Mouse (Mus musculus) forebrain, embryonic 15.5 days (tissue): Measurements from ENCODE around the gene Rapgef2. TPM values are rescaled to one million over a fixed set of nuclear protein-coding genes. Genes with fewer than 3 reads are reported as not detected.

Source experiments
- ATAC-seq: fragments of 200-750 bp; cut with Nextera tagmentation; replicated peaks from 2 replicates; pipeline ENCODE4 v1.8.0; 2017; ENCODE audit warnings: mild to moderate bottlenecking, moderate TSS enrichment, moderate library complexity
- H3K27ac ChIP-seq: fragments of 300-500 bp; sonication (generic); replicated peaks from 2 replicates; pipeline ENCODE4 v1.5.1; 2015; ENCODE audit warnings: mild to moderate bottlenecking, inconsistent platforms
- H3K27me3 ChIP-seq: fragments of 300-500 bp; sonication (generic); 2 replicates; pipeline ENCODE4 v1.6.1; 2015; ENCODE audit warnings: inconsistent platforms
- H3K36me3 ChIP-seq: fragments of 300-500 bp; sonication (generic); 2 replicates; pipeline ENCODE4 v1.6.1; 2015; ENCODE audit warnings: mild to moderate bottlenecking, inconsistent platforms
- H3K4me1 ChIP-seq: fragments of 300-500 bp; sonication (generic); 2 replicates; pipeline ENCODE4 v1.6.1; 2015; ENCODE audit warnings: inconsistent platforms
- H3K4me2 ChIP-seq: fragments of 300-500 bp; sonication (generic); replicated peaks from 2 replicates; pipeline ENCODE4 v1.6.1; 2015; ENCODE audit warnings: mild to moderate bottlenecking, inconsistent platforms
- H3K4me3 ChIP-seq: fragments of 300-500 bp; sonication (generic); 2 replicates; pipeline ENCODE4 v1.5.1; 2015; ENCODE audit warnings: mild to moderate bottlenecking, inconsistent platforms
- H3K9ac ChIP-seq: fragments of 300-500 bp; sonication (generic); replicated peaks from 2 replicates; pipeline ENCODE4 v1.6.1; 2015; ENCODE audit warnings: mild to moderate bottlenecking, inconsistent platforms
- H3K9me3 ChIP-seq: fragments of 300-500 bp; sonication (generic); 2 replicates; pipeline ENCODE4 v1.6.1; 2016; ENCODE audit warnings: inconsistent platforms
- WGBS: fragments of 180-500 bp; shearing (Covaris S2); methylation state at CpG from one replicate; pipeline ENCODE4 v1.1.7; 2015; ENCODE audit warnings: mixed read lengths; 5-methylcytosine and 5-hydroxymethylcytosine counted together
- polyA plus RNA-seq: library from polyadenylated mRNA; unstranded; fragments of >200 nt; fragmentation: Nextera tagmentation; extraction: Ambion mirVana; gene quantifications from 2 replicates; pipeline ENCODE4 v1.2.1, GENCODE M21; 2015

The Rapgef2 gene
- polyA plus RNA-seq, 1 experiment from 2014 or later, result 11.8 TPM

DNA sequence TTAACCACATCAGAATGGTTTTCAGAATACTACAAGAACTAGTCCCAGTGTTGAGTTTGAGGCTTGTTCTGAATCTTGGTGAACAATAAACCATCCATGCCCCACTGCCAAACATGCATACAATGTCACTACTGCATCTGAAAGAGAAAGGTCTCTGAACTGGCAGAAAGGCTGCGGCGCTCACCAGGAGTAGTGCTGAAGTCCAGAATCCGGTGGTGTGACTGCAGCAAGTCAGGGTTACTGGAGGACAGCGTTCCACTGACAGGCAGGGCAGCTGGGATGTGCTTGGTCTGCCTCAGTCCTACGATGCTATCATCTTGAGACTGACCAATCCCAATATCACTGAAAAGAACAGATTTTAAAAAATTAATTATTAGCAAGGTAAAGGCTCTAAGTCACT lies 197.9 kb downstream of the Rapgef2 start:
- Histone ChIP-seq H3K9me3 (no peaks in the 10 kb centered on the region), H3K27ac (no peak overlapping the region), H3K4me1 (no peaks in the 10 kb centered on the region), H3K27me3 (no peaks in the 10 kb centered on the region), H3K36me3 (peaks cover 76% of the 10 kb centered on the region), H3K4me3 (no peak overlapping the region), H3K9ac (no peak overlapping the region), H3K4me2 (no peak overlapping the region)
- WGBS, result 97% methylated on average over 5 of the region's 5 CpGs
- no peak for ATAC-seq

DNA sequence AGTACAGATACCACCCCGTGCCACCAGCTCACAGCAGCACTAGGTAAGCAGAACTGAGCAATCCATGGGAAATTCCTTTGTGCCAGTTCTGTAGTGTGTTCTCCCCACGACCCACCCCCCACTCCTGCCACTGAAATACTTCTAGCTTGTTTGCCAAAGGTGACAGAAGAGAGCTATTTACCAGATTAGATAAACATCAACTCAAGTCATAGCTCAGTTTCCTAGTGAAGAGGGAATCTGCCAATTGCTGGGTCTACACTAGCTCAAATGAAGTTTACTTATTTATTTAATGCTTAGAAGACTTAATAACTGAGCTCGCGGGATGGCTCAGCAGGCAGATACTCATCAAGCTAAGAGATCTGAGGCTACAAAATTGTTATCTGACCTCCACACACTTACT lies 200.0 kb downstream of the Rapgef2 start:
- Histone ChIP-seq H3K9me3 (no peaks in the 10 kb centered on the region), H3K4me3 (no peak overlapping the region), H3K9ac (no peak overlapping the region), H3K36me3 (peaks cover 79% of the 10 kb centered on the region), H3K4me2 (no peak overlapping the region), H3K27me3 (no peaks in the 10 kb centered on the region), H3K4me1 (no peaks in the 10 kb centered on the region), H3K27ac (no peak overlapping the region)
- no peak for ATAC-seq
- WGBS, result 88% methylated on average over 4 of the region's 4 CpGs

DNA sequence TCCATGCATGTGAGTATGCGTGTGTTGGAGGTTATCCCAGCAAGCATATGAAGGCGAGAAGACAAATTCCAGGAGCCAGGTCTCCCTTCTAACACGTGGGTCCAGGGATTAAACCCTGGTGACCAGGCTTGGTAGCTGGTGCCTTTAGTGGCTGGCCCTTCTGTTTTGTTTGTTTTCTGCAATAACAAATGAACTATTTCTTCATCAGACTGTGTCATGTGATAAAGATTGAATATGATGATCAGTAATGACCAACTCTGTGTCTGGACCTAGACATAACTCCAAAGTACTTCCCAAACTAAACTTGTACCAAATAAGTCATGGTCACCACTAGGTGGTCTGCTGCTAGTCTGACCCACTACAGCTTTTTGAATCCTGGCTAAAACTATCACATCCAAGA lies 202.4 kb downstream of the Rapgef2 start:
- Histone ChIP-seq H3K27me3 (no peaks in the 10 kb centered on the region), H3K9ac (no peak overlapping the region), H3K27ac (no peak overlapping the region), H3K36me3 (peaks cover 77% of the 10 kb centered on the region), H3K4me1 (no peaks in the 10 kb centered on the region), H3K9me3 (no peaks in the 10 kb centered on the region), H3K4me2 (no peak overlapping the region), H3K4me3 (no peak overlapping the region)
- no peak for ATAC-seq
- 92% methylated on average over 3 of the region's 3 CpGs for WGBS

DNA sequence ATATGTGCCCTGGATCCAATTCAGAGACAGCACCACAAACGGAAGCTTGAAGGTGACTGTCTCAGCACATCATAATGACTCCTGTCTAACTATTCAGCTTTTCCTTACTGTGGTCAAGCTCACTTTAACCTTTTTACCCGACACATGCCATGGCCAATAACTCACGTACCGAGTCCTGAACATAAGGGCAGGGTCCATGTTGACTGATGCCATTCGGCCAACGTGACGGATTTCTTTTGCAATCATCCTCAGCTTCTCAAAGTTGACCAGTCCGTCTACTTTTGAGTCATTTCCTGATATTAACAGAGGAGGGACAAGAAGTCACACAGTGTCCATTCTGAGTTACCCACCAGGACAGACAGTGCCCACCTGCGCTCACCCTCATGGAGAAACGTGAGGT lies 203.3 kb downstream of the Rapgef2 start:
- no peak for ATAC-seq
- H3K4me3 ChIP-seq, result no peak overlapping the region
- no peaks in the 10 kb centered on the region for H3K4me1 ChIP-seq
- WGBS, result 96% methylated on average over 10 of the region's 10 CpGs
- H3K9me3 ChIP-seq, result no peaks in the 10 kb centered on the region
- H3K27ac ChIP-seq, result no peak overlapping the region
- H3K36me3 ChIP-seq, result peaks cover 81% of the 10 kb centered on the region
- H3K4me2 ChIP-seq, result no peak overlapping the region
- no peaks in the 10 kb centered on the region for H3K27me3 ChIP-seq
- no peak overlapping the region for H3K9ac ChIP-seq

DNA sequence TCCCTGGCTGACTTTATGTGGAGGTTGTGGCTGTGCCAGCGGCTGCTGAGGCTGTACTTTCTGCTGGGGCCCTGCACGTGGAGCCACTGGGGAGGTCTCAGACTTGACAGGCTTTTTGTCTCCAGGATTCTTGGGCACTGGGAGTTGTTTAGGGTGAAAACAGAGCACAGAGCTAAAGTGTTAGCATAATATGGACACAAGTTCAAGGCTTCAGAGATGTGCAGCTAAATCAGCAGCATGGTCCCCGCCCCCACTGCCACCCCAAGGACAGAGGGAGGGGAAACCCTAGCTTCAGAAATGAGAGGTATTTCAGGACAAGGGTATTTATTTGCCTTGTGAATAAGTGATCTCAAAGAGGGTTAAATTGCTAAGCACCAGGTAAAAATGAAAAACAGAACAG lies 207.2 kb downstream of the Rapgef2 start:
- H3K9me3 ChIP-seq, result no peaks in the 10 kb centered on the region
- WGBS, result 87% methylated on average over 3 of the region's 3 CpGs
- no peaks in the 10 kb centered on the region for H3K27me3 ChIP-seq

DNA sequence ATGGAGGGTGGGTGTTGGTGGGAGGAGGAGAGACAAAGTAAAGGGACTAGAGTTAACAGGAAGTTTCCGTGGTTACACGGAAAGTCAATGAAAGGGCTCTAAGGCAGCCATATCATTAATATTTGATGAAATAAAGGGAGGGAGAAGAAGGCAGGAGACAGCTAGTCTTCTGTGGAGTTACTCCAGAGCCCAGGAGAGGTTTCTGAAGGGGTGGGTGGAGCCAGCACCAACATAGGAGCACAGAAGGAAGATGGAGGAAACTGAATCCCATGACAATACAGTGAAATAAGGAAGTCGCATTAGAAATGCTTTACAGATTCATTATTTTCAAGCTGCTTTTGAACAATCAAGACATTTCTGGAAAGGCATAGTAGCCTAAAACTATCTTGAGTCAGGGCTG lies 211.3 kb downstream of the Rapgef2 start:
- Histone ChIP-seq H3K9me3 (no peaks in the 10 kb centered on the region), H3K27me3 (no peaks in the 10 kb centered on the region), H3K4me1 (no peaks in the 10 kb centered on the region), H3K9ac (no peak overlapping the region), H3K27ac (no peak overlapping the region), H3K4me2 (no peak overlapping the region), H3K36me3 (peaks cover 31% of the 10 kb centered on the region), H3K4me3 (no peak overlapping the region)
- 92% methylated on average over 3 of the region's 3 CpGs for WGBS
- no peak for ATAC-seq

More for the DNA sequence above, 207.2 kb downstream of the Rapgef2 start:
- Histone ChIP-seq H3K4me3 (no peak overlapping the region), H3K4me2 (no peak overlapping the region), H3K9ac (no peak overlapping the region), H3K36me3 (peaks cover 55% of the 10 kb centered on the region), H3K4me1 (no peaks in the 10 kb centered on the region), H3K27ac (no peak overlapping the region)
- no peak for ATAC-seq

DNA sequence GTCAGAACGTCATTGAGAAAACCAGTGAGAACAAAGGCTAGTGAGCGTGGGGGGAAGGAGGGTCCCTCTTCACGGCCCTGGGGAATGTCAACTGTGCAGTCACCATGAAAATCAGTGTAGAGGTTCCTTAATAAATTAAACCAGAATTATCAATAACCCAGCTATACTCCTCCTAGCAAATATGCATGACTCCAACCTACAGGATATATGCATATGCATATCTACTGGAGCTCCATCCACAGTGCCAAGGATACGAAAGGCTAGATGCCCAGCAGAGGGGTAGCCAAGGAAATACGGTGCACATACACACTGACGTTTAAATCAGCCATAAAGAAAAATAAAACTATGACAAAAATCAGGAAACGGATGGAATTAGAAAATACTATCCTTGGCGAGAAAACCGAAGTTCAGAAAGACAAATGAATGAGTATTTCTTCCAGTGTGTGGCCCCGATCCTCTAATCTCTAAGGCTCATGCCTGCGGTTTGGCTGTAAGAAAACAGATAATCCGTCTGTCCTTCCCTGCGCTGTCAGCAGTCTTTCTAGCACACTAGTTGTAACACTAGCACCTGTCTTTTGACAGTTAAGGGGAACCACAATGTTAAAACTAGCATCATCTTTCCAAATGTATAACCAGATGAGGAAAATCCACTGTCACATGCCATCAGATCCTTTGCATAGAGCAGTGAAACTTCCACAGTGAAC lies 212.6 kb downstream of the Rapgef2 start:
- H3K9ac ChIP-seq, result no peak overlapping the region
- H3K9me3 ChIP-seq, result no peaks in the 10 kb centered on the region
- no peak overlapping the region for H3K4me2 ChIP-seq
- H3K4me3 ChIP-seq, result no peak overlapping the region
- 90% methylated on average over 13 of the region's 13 CpGs for WGBS
- no peaks in the 10 kb centered on the region for H3K27me3 ChIP-seq
- no peaks in the 10 kb centered on the region for H3K4me1 ChIP-seq
- no peak overlapping the region for H3K27ac ChIP-seq
- peaks cover 36% of the 10 kb centered on the region for H3K36me3 ChIP-seq
- ATAC-seq, result no peak

DNA sequence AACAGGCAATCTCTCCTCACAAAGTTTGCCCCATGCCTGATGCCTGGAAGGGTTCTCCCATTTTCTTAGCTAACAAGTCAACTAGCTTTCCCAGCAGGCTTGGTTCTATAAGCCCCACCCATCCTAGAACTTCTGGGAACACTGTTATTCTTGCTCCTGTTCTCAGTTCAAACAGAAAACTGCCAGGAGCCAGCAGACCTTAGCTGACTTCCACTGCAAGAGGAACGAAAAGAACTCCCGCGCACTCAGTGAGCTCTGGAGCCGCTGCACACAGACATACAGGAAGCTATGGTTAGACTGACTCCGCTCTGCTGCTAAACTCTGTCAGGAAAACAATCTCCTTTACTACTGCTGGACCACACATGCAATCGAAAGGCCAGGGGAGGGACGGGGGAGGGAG lies 214.8 kb downstream of the Rapgef2 start:
- H3K36me3 ChIP-seq, result peaks cover 35% of the 10 kb centered on the region
- no peak for ATAC-seq
- 78% methylated on average over 5 of the region's 7 CpGs for WGBS
- no peak overlapping the region for H3K27ac ChIP-seq
- H3K9me3 ChIP-seq, result no peaks in the 10 kb centered on the region
- no peaks in the 10 kb centered on the region for H3K4me1 ChIP-seq
- no peak overlapping the region for H3K4me2 ChIP-seq
- no peak overlapping the region for H3K4me3 ChIP-seq
- no peaks in the 10 kb centered on the region for H3K27me3 ChIP-seq
- H3K9ac ChIP-seq, result no peak overlapping the region

DNA sequence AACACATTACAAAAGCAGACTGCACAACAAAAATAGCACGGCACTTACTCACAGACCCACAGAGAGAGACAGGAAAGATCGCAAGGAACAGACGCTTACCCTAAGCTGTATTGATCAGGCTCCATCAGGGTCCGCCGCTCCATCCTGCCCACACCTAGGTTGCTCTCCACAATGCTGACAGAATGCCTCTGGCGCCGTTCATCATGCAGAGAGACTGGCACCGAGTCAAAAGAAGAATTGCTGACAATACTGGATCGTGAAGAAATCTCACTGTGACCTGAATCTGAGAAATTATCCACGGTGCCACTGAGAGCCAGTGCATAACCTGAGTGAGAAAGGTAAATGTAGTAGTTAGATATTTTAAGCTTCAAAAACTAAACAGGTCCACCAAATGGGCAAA lies 216.4 kb downstream of the Rapgef2 start:
- no peaks in the 10 kb centered on the region for H3K4me1 ChIP-seq
- H3K9me3 ChIP-seq, result no peaks in the 10 kb centered on the region
- H3K4me2 ChIP-seq, result no peak overlapping the region
- no peak for ATAC-seq
- peaks cover 37% of the 10 kb centered on the region for H3K36me3 ChIP-seq
- no peak overlapping the region for H3K27ac ChIP-seq
- no peaks in the 10 kb centered on the region for H3K27me3 ChIP-seq
- no peak overlapping the region for H3K4me3 ChIP-seq
- H3K9ac ChIP-seq, result no peak overlapping the region
- WGBS, result 91% methylated on average over 10 of the region's 10 CpGs

DNA sequence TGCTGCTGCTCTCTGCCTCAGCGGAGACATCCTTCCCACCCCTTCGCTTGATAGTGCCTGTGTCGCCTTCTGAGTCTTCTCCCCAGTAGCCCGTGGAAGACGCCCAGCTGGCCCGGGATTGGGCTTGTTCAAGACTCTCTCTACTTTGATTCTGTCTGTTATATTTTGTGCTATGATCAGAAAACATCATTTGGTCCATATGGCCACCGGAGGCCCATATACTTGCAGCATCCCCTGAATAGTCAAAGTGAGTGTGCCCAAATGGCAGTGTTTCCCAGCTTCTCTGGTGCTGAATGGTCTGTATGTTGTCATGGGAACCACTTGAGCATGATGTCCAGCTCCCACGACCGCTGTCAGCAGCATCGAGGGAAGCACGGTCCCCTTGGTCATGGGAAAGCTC lies 217.3 kb downstream of the Rapgef2 start:
- Histone ChIP-seq H3K4me3 (no peak overlapping the region), H3K9me3 (no peaks in the 10 kb centered on the region), H3K27me3 (no peaks in the 10 kb centered on the region), H3K4me2 (no peak overlapping the region), H3K27ac (no peak overlapping the region), H3K36me3 (peaks cover 38% of the 10 kb centered on the region), H3K9ac (no peak overlapping the region), H3K4me1 (no peaks in the 10 kb centered on the region)
- no peak for ATAC-seq
- WGBS, result 88% methylated on average over 11 of the region's 11 CpGs

DNA sequence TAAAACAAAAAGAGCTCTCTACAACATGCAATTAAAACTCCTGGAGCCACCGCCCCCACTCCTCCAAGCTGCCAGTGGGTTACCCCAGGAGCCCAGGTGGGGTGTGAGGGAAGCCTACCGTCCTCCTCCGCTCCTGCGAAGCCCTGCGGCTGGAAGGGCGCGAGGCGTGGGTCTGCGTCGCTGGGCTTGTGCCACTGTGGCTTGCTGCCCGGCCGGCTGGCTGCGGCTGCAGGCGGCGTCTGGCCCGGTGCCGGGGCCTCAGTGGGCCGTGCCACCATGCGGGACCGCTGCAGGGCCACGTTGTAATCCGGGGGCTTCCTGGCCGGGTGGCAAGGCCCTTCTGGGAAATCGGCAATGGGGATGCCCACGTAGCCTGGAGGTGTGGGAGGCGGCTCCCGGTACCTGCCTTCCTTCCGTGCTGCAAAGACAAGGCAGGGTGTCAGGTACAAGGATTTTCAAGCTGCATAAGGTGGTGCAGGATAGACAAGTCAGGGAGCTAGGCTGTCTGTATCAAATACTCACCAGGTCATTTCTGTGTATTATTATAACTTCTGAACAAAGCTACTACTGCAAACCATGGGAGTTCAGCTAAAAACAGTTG lies 219.8 kb downstream of the Rapgef2 start:
- no peaks in the 10 kb centered on the region for H3K27me3 ChIP-seq
- H3K4me1 ChIP-seq, result no peaks in the 10 kb centered on the region
- H3K4me3 ChIP-seq, result no peak overlapping the region
- no peak overlapping the region for H3K4me2 ChIP-seq
- H3K9me3 ChIP-seq, result no peaks in the 10 kb centered on the region
- H3K9ac ChIP-seq, result no peak overlapping the region
- 92% methylated on average over 28 of the region's 28 CpGs for WGBS
- H3K36me3 ChIP-seq, result peaks cover 36% of the 10 kb centered on the region
- no peak overlapping the region for H3K27ac ChIP-seq
- ATAC-seq, result no peak

DNA sequence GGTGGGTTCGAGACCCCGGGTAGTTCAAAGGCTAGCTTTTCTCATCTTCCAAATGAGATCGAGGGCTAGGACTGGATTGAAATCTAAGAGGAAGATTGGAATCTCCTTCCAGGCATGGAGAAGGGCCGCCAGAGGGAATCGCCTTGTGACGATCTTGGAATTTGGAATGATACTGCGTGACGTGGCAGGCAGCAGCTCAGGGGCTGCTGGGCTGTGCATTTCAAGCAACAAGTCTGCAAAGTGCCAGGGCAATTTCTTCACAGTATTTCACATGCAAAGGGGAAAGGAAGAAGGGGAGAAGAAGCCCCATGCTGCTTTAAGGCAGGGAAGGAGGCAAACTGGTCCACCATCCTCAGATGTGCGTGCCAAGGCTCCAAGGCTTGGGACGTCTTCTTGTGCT lies 222.2 kb downstream of the Rapgef2 start:
- WGBS, result 94% methylated on average over 10 of the region's 10 CpGs
- H3K9me3 ChIP-seq, result no peaks in the 10 kb centered on the region
- H3K36me3 ChIP-seq, result peaks cover 28% of the 10 kb centered on the region
- no peak overlapping the region for H3K4me3 ChIP-seq
- no peaks in the 10 kb centered on the region for H3K4me1 ChIP-seq
- H3K27ac ChIP-seq, result no peak overlapping the region
- no peak overlapping the region for H3K9ac ChIP-seq
- no peak overlapping the region for H3K4me2 ChIP-seq
- no peak for ATAC-seq
- H3K27me3 ChIP-seq, result no peaks in the 10 kb centered on the region

DNA sequence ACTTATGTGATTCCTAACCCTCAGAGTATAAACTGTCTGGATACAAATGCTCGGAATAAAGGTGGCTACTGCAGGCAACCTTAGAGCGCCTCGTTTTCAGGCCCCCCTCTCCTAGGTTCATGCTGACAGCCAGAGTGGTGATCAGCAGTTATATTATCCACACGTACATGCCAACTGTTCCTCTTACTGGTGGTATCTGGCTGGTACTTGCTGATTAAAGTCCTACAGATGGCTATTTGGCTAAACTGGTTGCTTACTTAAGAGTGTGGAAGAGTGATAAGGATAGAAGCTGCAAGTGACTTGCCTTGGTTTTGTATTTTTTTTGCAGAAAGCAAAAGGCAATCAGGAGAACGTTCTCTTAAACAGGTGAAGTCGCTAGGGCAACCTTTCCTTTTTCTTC lies 224.9 kb downstream of the Rapgef2 start:
- Histone ChIP-seq H3K4me3 (no peak overlapping the region), H3K36me3 (peaks cover 14% of the 10 kb centered on the region), H3K27me3 (no peaks in the 10 kb centered on the region), H3K27ac (no peak overlapping the region), H3K9ac (no peak overlapping the region), H3K9me3 (no peaks in the 10 kb centered on the region), H3K4me2 (no peak overlapping the region), H3K4me1 (no peaks in the 10 kb centered on the region)
- 94% methylated on average over 6 of the region's 6 CpGs for WGBS
- ATAC-seq, result no peak
